Mouse (Mus musculus): ENCODE measurements around the gene Pi4kb.

Pi4kb gene

DNA sequence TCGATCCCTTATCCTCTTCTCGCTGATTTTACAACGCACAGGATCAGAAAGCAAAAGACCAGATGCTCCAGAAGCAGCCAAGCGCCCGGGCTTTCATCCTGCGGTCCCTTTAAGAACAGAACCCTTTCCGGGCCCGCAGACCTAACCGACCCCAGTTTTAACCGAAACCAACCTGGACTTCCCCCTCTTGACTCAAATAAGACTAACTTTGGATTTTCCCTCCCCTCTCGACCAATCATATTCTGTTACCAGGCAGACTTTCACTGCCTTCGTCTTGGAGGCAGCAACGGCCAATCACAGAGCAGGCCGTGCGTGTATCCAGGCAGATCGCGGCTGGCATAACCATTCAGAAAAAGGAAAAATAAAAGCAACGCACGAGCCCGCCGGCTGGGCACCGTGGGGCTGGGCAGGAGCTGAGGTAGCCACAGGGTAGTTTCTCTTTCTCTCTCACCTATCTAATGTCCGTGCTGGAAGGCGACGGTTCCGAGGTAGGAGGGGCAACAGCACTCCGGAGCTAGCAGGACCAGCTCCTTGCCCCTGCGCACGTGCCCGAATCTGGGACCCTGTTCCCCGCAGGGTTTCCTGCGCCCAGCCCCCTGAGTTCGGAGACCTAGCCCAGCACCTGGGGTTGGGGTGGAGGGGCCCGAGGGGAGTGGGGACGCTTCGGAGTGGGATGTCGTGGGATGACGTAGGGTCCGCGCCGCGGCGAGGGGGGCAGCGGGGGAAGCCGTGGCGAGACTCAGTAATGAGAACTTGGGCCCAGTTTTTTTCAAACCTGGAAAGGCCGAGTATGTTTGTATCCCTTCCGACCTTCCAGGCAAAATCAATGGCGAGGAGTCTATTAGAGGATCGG lies 20.5 kb upstream of the Pi4kb start, which contains the start of gene Rfx5:
Gene Rfx5 (plus strand): TSS at position 312 of the 853 bp plus-strand sequence.
- peak; percentile 93 to 97 for DNase-seq (ENCODE audit: low spot score in 2 of 2)

DNA sequence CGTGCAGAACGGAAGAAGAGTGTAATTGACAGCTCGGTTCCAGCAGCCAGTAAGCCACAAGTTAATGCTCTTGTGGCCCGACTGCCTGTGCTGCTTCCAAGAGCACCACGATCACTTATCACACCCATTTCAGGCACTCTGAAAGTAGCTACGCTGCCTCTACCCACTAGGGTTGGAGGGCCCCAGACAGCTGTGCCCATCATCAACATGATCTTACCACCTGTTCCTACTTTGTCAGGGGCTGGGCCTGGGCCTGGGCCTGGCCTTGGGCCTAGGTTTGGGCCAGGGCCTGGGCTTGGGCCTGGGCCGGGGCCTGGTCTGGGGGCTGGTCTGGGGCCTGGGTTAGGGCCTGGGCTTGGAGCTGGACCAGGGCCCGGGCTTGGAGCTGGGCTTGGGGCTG lies 16.2 kb upstream of the Pi4kb start:
- DNase-seq (ENCODE audit: low spot score in 2 of 2) = no peak

DNA sequence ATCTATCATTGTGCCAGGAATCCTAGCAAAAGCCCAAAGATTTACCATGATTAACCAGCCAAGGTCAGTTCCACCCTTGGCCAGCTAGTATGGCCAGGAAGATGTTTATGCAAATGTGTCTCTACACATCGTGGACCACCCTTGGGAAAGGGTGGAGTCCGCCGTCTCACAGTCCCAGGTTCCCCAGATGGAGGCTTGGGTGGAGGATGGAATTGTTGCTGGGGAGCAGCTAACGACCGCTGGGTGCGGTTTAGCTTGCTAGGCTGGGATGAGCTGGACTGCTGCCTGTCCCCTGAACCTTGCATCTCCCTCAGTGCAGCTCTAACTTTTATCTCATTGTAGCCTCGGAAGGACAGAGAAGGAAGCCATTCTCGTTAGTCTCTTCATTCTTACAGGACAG lies 14.7 kb upstream of the Pi4kb start:
- DNase-seq (ENCODE audit: low spot score in 2 of 2) = no peak

DNA sequence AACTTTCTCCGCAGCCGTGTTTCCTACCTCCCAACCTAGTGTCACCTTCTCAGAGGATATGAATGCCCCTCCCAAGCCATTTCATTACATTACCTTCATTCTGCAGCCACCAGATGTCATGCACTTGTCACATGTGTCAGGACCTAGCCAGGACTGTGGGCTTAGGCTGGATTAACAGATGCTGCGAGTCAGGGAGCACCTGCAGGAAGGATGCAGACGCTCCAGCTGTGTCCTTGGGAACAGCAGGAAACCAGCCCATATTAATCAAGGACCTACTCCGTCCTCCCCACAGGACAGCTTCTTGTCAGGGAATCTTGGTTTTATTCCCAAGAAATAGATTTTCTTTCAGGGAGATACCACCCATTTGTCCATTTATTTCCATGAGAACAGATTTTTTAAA lies 14.2 kb upstream of the Pi4kb start:
- no peak for DNase-seq (ENCODE audit: low spot score in 2 of 2)

DNA sequence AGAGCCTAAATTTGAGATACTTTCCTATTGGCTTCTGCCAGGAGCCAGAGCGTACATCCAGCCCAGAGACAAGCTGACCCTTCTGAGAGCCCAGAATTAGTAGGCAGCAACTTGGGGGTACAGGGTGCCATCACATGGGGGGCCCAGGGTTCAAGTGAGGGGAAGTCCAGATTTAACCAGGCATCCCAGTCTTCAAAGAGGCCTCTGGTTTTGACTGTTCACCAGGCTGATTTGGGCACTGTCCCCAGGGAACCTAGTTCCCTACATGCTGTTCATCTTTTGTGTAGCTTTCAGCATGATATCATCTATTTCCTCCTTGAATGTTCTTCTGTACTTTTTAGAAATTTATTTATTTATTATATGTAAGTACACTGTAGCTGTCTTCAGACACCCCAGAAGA lies 9.5 kb upstream of the Pi4kb start:
- no peak for DNase-seq (ENCODE audit: low spot score in 2 of 2)

DNA sequence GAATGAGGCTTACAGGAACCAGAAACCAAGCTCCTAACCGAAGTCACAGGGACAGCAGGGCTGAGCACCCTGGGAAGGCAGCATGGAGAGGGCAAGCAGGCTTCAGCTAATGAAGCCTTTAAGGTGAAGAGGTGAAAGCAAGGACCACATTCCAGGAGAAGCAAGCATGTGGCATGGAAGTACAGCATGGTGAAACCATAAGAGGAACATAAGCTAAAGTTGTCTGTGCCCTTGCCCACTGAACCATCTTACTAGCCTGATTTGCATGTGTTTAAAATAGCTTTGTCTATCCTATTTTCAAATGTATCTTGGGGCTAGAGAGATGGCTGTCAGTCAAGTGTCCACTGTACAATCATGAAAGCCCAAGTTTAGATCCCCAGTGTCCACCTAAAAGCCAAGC lies 8.7 kb upstream of the Pi4kb start:
- DNase-seq (ENCODE audit: low spot score in 2 of 2) = no peak

DNA sequence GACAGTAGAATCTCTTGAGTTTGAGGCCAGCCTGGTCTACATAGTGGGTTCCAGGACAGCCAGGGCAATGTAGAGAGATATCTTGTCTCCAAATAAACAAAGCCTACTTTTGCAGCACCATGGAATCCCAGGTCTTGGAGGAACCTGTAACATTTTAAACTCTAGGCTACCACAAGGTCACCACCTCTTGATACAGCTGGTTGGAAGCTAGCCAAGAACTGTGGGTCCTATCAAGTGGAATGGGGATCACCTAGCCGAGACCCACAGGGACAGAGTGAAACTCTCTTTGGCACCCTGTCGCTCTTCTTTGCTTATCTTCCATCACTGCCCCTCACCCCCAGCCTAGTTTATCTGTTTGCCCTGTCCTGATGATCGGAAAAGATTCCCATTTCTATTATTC lies 2.0 kb upstream of the Pi4kb start:
- DNase-seq (ENCODE audit: low spot score in 2 of 2) = no peak

DNA sequence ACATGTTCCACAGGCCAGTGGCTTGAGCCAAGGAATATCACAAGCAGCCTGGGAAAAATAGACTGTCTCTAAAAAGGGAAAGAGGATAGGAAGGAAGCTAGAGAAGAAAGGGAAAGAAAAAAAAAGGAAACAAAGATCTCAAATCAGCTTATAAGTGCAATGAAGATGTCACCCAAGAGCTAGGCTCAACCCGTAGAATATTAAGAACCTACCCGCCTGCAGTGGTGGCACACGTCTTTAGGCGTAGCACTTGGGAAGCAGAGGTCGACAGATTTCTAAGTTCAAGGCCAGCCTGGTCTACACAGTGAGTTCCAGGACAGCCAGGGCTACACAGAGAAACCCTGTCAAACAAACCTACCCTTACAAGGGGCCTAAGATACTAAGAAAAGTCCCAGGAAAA lies 911 bp upstream of the Pi4kb start:
- no peak for DNase-seq (ENCODE audit: low spot score in 2 of 2)

DNA sequence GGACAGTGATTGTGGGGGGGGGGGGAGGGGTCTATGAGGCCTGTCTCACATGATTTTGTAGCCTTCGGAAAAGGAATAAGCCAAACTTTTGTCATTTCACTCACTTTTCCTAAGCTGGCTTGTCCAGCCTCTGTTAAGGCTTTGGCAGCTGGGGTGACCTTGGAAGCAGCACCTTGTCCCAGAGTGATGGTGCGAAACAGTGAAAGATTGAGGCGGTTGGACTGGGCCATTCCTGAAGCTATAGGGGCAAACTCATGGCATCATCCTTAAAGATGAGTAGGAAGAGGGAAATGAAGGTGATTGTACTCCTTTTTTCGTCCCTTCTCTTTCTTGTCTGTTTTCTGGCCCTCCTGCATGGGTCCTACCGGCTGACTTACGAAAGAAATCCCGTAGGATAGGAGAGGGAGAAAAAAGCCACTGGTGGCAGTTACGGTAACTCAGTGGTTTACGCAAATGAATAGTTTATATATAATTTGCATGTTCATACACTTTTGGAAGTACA lies 454 bp upstream of the Pi4kb start:
- DNase-seq (ENCODE audit: low spot score in 2 of 2) = no peak

DNA sequence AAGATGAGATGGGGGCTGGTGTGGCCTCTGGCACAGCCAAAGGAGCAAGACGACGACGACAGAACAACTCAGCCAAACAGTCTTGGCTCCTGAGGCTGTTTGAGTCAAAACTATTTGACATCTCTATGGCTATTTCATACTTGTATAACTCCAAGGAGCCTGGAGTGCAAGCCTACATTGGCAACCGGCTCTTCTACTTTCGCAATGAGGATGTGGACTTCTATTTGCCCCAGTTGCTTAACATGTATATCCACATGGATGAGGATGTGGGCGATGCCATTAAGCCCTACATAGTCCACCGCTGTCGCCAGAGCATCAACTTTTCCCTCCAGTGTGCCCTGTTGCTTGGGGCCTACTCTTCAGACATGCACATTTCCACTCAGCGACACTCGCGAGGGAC lies 9.8 kb downstream of the Pi4kb start:
- no peak for DNase-seq (ENCODE audit: low spot score in 2 of 2)

DNA sequence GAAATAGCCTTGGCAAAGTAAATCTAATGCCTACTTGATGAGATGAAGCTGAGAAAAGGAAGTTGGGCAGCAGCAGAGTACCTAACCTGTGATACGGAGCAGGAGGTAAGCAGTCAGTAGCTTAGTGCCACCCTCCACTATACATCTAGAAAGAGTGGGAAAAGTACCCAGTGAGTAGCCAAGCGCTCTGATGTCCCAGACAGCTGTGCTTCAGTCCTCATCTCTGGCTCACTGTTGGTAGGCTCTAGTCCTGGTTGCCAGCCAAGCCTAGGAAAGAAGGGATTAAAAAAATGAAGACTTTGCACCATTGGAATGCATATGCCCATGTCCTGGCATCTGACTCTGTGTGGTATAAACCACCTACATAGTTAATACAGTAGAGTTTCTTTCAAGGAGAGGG lies 11.0 kb downstream of the Pi4kb start:
- no peak for DNase-seq (ENCODE audit: low spot score in 2 of 2)

DNA sequence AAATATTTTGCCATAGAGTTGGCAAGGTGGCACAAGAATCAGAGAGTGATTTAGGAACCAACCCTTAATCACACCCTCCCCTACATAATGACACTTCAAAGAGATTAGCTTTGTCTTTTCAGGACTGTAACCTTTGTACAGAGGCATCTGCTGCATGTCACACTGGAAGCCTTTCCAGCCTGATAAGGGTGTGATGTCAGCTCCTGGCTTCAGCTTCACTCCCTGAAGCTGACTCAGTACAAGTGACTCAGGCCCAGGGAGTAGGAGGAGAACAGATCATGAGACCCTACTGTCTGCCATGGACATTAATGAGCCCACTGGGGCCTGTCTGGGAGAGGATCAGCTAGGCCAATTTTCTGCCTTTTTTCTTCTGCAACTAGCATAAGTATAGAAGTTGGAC lies 13.0 kb downstream of the Pi4kb start:
- DNase-seq (ENCODE audit: low spot score in 2 of 2) = no peak

DNA sequence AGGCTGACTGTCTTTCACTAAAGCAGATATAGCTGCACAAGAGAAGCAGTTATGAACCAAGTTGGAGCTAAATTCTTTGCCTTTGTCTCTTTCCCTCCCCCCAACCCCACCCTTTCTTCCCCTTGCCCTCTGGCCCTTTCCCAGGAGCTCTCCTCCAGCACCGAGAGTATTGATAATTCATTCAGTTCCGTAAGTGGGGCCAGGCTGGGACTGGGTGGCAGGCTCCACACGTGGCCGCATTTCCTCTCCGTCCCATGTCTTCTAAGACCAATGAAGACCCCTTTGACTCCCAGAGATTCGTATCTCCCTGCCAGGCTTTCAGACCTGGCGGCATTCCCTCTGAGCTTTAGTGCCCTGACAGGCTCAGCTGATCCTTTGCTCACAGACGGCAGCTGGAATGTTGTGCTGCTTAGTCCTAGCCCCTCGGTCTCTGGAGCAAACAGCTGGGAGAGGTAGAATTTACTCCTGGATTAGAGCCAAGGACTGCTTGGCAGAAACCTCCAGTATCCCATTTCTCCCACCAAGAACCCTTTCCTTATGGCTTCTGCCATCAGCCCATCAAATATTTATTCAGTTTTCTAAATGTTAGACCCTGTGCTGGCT lies 14.7 kb downstream of the Pi4kb start:
- no peak for DNase-seq (ENCODE audit: low spot score in 2 of 2)

DNA sequence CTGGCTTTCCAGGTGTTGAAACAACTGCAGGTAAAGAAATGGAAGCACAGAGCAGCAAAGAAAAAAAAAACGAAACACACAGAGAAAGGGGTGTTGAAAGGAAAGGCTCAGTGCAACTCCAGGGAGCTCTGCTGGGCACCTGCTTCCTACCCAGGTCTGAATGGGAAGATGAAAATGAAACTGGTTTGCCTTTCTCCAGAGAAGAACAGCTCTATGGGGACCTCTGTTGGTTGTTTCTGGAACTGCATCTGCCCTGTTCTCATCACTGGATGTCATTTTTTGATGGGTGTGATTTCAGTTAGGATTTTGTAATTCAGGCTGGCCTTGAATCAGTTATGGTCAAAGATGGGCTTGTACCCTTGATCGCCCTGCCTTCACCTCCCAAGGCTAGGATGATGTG lies 22.4 kb downstream of the Pi4kb start:
- DNase-seq (ENCODE audit: low spot score in 2 of 2) = peak in 1 of 2 experiments; percentile 87

DNA sequence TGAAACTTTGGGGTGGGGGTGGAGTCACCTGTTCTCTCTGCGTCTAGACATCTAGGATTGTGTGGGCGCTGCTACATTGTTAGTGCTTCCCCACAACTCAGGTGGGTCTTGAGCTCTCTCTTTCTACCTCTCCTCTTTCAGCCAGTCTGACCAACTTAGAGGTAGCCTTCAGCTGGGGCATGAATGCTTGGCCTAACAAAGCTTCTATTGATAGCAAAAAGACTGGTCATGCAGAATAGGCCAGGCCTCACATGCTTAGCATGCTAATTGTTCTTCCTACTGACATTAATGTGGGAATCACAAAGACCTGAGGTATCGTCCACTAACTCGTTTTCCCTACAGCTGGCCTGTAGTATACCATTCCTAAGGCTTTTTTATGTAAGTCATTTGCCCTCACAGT lies 28.0 kb downstream of the Pi4kb start:
- DNase-seq (ENCODE audit: low spot score in 2 of 2) = no peak

DNA sequence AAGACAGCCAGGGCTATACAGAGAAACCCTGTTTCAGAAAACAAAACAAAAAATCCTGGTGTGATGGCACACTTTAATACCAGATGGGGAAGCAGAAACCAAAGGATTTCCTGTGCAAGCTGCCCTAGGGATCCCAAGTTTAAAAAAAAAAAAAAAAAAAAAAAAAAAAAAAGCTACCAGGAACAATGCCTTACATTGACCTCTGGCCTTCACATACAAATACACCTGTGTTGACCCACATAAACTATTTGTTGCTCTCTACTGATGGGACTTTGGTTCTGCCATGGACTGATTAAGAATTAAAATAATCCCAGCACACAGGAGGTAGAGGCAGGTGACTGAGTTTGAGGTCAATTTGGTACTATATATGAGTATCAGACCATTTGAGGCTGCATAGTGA lies 28.7 kb downstream of the Pi4kb start:
- no peak for DNase-seq (ENCODE audit: low spot score in 2 of 2)

DNA sequence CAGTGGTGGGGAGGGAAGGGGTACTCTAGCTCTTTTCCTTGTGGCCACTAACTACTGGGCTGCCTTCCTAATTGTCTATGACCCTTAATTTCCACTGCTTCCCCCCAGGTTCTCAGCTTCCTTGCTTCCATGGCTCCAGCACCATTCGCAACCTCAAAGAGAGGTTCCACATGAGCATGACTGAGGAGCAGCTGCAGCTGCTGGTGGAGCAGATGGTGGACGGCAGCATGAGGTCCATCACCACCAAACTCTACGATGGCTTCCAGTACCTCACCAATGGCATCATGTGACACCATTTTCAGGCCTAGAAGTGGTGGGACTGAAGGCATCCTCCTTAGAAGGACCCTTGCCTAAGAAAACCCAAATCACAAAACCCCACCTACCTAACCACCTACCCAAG lies 31.1 kb downstream of the Pi4kb start:
- no peak for DNase-seq (ENCODE audit: low spot score in 2 of 2)

DNA sequence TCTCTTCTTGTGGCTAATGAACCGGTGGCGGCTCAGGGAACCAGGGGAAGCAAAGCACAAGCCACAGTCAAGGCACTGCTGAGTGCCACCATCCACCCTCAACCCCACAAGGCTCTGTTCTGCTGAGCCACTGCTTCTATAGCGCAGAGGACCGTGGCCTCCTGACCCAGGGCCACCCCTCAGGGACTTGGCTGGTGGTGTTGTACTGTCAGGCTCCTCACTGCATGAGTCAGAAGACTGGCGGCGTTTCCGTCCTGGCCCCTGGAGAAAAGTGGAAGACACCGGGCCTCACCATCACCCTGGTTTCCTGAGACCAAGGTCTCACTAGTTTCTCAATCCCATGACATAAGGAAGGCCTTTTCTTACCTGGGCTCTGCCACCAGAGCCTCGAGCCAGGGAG lies 33.2 kb downstream of the Pi4kb start:
- no peak for DNase-seq (ENCODE audit: low spot score in 2 of 2)

DNA sequence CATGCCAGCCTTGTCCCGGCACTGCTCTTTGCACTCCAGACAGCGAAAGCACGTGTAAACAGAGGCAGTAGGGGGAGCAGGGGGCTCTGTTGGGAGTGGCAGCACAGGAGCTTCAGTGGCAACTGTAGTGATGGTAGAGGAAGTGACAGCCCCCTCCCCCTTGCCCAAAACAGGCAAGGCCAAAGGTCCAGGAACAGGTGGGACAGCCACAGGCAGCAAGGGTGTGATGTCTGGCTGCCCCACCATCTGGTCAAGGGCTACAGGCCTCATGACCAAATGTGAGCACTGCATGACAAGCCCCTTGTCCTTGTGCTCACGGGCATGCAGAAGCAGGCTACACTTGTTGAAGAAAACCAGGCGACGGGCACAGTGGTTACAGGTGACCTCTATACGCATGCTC lies 35.9 kb downstream of the Pi4kb start:
- no peak for DNase-seq (ENCODE audit: low spot score in 2 of 2)

DNA sequence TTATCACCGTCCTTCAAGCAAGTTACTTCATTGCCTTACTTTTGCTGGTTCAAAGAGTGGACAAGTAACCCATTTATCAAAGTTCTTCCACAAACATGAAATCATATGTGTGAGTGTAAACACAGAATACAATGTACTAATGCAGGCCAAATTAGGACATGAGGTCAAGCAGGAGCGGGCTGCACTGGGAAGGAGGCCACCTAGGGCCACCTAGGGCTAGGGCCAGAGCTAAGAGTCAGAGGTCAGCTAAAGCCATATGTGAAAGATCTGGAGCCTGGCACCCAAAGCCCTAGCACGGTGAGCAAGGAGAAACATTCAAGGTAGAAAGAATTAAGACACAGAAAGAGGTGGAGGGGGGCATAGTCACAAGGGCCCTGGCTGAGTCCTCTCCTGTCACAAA lies 38.5 kb downstream of the Pi4kb start:
- no peak for DNase-seq (ENCODE audit: low spot score in 2 of 2)

DNA sequence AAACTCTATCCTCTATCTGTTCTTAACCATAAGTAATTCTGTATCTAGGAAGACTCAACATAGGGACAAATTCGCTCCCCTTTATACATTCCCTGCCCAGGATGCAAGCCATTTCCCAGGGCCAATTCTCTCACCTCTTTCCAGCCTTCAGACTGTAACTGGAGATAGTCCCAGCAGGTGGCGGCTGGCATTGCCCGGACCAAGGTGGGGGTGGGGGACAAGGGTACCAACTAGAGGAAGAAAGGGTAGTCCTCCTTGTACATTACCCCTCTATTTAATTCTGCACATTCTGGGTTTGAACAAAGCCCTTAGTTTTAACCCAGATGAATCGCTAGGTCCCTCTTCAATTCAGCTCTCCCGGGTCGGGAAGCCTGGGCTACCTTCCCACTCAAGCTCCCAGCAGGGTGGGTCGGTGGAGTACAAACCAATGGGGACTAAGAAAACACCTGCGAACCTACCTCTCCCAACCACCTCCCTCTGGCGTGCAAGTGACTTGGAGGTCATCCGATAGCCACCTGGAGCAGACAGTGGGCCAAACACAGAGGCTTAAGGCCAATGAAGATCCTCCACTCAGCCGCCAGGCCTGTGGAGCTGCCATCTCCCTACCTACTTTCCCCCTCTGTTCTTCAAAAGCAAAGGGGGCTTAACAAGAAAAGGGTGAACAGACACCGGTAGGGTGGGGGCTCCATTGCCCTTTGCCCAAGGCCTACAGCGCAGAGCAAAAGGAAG lies 39.3 kb downstream of the Pi4kb start:
- no peak for DNase-seq (ENCODE audit: low spot score in 2 of 2)

DNA sequence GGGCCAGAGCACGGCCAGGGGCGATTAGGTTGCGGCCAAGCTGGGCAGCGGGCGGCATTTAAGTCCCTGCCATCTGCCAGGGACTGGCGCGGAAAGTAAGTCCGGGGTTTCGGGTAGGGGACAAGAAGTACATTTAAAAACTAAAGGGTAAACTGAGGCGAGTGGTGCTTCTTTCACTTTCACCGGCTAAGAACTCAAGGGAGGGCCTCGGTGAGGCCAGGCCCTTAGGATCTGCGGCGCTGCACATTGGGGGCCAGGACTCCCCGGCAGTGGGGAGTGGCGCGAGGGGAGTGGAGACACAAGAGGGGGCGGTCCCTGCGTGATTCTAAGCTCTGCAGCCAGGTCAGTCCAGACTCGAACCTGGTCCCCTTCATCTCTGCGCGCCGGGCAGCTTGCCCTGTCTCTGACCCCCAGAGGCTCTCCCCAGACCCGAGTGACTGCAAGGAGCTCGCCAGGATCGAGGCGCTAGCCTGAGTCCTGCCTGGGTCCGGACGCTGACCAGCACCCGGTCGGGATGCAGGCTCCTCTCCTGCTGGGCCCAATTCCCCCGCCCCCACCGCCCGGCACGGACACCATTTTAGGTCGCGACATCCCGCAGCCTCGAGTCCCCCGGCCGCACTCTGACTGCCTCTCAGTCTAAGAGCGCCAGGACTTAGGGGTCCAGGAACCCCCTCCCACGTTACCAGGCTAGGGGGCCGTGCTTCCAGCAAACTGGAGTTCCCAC lies 40.1 kb downstream of the Pi4kb start:
- peak in 1 of 2 experiments; percentile 32 for DNase-seq (ENCODE audit: low spot score in 2 of 2)

Measured in left cerebral cortex, adult 9 months (tissue).